Mouse (Mus musculus) megakaryocyte-erythroid progenitor cell, adult 5-6 weeks (primary cell): Measurements from ENCODE around the gene Igsf23. TPM values are rescaled to one million over a fixed set of nuclear protein-coding genes. Genes with fewer than 3 reads are reported as not detected.
"Not testable (repeated sequence)": the region's sequence is repeated elsewhere in the genome, so short reads cannot be mapped to it uniquely, and the experiment has no call there.

ENCODE experiments used
- ATAC-seq: replicated peaks from 2 replicates; pipeline ENCODE4 v1.8.0; 2016; ENCODE audit warnings: mild to moderate bottlenecking, inconsistent platforms; ENCODE audit not compliant: severe bottlenecking, poor library complexity, low FRiP score, low TSS enrichment
- total RNA-seq, 2 experiments: library from RNA; stranded (forward) in 1 of 2; stranded (reverse) in 1 of 2; fragments of 200-1000, 215-1000 nt in 1 of 2; fragments of >200 nt in 1 of 2; fragmentation: Nextera tagmentation in 1 of 2; gene quantifications; 2 replicates each; pipeline ENCODE4 v1.2.3; 2014 to 2017

Igsf23 gene
- total RNA-seq, 2 experiments from 2014 or later = not detected

- no peak for ATAC-seq
Observed at GRCm38 (mm10) chr7:19937229-19937821, 13.2 kb downstream of the Igsf23 start.

- ATAC-seq = no peak
Observed at GRCm38 (mm10) chr7:19935961-19936360, 14.6 kb downstream of the Igsf23 start.

GRCm38 (mm10) chr7:19935171-19935751, 15.3 kb downstream of the Igsf23 start:
- ATAC-seq = peak; percentile 55

GRCm38 (mm10) chr7:19932877-19933809, 17.4 kb downstream of the Igsf23 start:
- peak; percentile 46 for ATAC-seq

- ATAC-seq = no peak
Observed at GRCm38 (mm10) chr7:19932133-19932876, 18.3 kb downstream of the Igsf23 start.

GRCm38 (mm10) chr7:19930481-19930880, 20.1 kb downstream of the Igsf23 start:
- not testable (repeated sequence) for ATAC-seq

GRCm38 (mm10) chr7:19928486-19928885, 22.1 kb downstream of the Igsf23 start:
- no peak for ATAC-seq

- no peak for ATAC-seq
Observed at GRCm38 (mm10) chr7:19926849-19927480, 23.6 kb downstream of the Igsf23 start.

GRCm38 (mm10) chr7:19925376-19925775, 25.2 kb downstream of the Igsf23 start:
- ATAC-seq = no peak

- ATAC-seq = no peak
Observed at GRCm38 (mm10) chr7:19923797-19924196, 26.8 kb downstream of the Igsf23 start.

- ATAC-seq = no peak
Observed at GRCm38 (mm10) chr7:19923354-19923753, 27.2 kb downstream of the Igsf23 start.

- peak; percentile 84 for ATAC-seq
Observed at GRCm38 (mm10) chr7:19920506-19921261, 29.9 kb downstream of the Igsf23 start, which contains the start of gene Pvr. TSS of gene Pvr (minus strand) at chr7:19921160.

GRCm38 (mm10) chr7:19920166-19920505, 30.4 kb downstream of the Igsf23 start:
- no peak for ATAC-seq

GRCm38 (mm10) chr7:19914558-19914957, 36.0 kb downstream of the Igsf23 start:
- no peak for ATAC-seq

GRCm38 (mm10) chr7:19911695-19912524, 38.6 kb downstream of the Igsf23 start:
- ATAC-seq = no peak

- no peak for ATAC-seq
Observed at GRCm38 (mm10) chr7:19911292-19911658, 39.3 kb downstream of the Igsf23 start.

GRCm38 (mm10) chr7:19910421-19911291, 39.9 kb downstream of the Igsf23 start:
- ATAC-seq = peak; percentile 88
